In genomic region chr11:95413641-95414535, GRCm38 (mm10) we compare ENCODE assay signal across 8 mouse cellular contexts. TPM values are rescaled to one million over a fixed set of nuclear protein-coding genes. Genes with fewer than 3 reads are reported as not detected.
DNase-seq lines count a peak whose midpoint lies in the region; ATAC-seq lines count a peak whose summit lies in the region.

TSS of gene Spop (plus strand) at chr11:95414080.

- no peaks in the 10 kb centered on the region for H3K9me3 ChIP-seq in hindbrain, embryonic 16.5 days (ENCODE audit: control insufficient read depth, low read length)

- H3K4me3 ChIP-seq in hindbrain, embryonic 16.5 days (ENCODE audit: low read length) = peak within 1 kb of the TSS; percentile 69
- H3K4me3 ChIP-seq in macrophage (ENCODE audit: inconsistent target) = peak within 1 kb of the TSS; percentile 82

- H3K36me3 ChIP-seq in hindbrain, embryonic 16.5 days (ENCODE audit: control insufficient read depth, insufficient read depth, low read length) = no peaks in the 10 kb centered on the region
- no peaks in the 10 kb centered on the region for H3K36me3 ChIP-seq in macrophage (ENCODE audit: inconsistent target)

- DNase-seq in T-cell, adult 2 months (ENCODE audit: low spot score) = peak; percentile 93
- DNase-seq in cerebellum, postnatal 36 days = peak; percentile 79 to 83
- DNase-seq in gastrocnemius, adult 18-20 months (ENCODE audit: low spot score) = peak; percentile 95
- peak; percentile 81 to 87 for DNase-seq in left cerebral cortex, adult 18-20 months (ENCODE audit: low spot score in 2 of 2)
- DNase-seq in right cerebral cortex, adult 18-20 months = peak; percentile 91
- peak; percentile 83 for DNase-seq in urinary bladder, postnatal 10 days (ENCODE audit: low spot score)

- H3K27ac ChIP-seq in hindbrain, embryonic 16.5 days (ENCODE audit: low read depth, low read length) = peak within 1 kb of the TSS; percentile 94
- peak within 1 kb of the TSS; percentile 92 for H3K27ac ChIP-seq in macrophage

- H3K4me1 ChIP-seq in hindbrain, embryonic 16.5 days (ENCODE audit: control insufficient read depth, insufficient read depth, low read depth, low read length) = peaks cover 21% of the 10 kb centered on the region

- 1% methylated on average over 53 of the region's 58 CpGs for WGBS in hindbrain, embryonic 16.5 days
- under 1% methylated on average over 30 of the region's 58 CpGs for WGBS in macrophage (ENCODE audit: missing documents)

- peak within 1 kb of the TSS; percentile 88 for H3K4me2 ChIP-seq in hindbrain, embryonic 16.5 days (ENCODE audit: low read length)

- peak; percentile 86 for ATAC-seq in hindbrain, embryonic 16.5 days

- peaks cover 35% of the 10 kb centered on the region for H3K79me2 ChIP-seq in macrophage (ENCODE audit: inconsistent target)

- no peaks in the 10 kb centered on the region for H3K27me3 ChIP-seq in hindbrain, embryonic 16.5 days (replicated peaks; ENCODE audit: control insufficient read depth, insufficient read depth, low read length)

- peak within 1 kb of the TSS; percentile 79 for H3K9ac ChIP-seq in hindbrain, embryonic 16.5 days (ENCODE audit: low read depth, low read length)

RNA-seq across cellular contexts. Expression of gene Spop, which starts in this region (rescaled TPM):
- total RNA-seq in gastrocnemius, adult 18-20 months (2021) = 100 to 1,000 TPM; 162 to 171 TPM
- polyA plus RNA-seq in hindbrain, embryonic 16.5 days (2015; fragmentation: Nextera tagmentation; extraction: Ambion mirVana) = 222 and 250 TPM in 2 replicates
- 100 to 1,000 TPM; 174 to 182 TPM for total RNA-seq in left cerebral cortex, adult 18-20 months (2021)
- 10 to 100 TPM; 45.3 to 93.7 (median 74.0) TPM for total RNA-seq in macrophage (2018; cell fraction: chromatin; rRNA removed)
- total RNA-seq in macrophage (2018; cell fraction: cytosol; rRNA removed) = 100 to 1,000 TPM in 3 of 26 experiments, 10 to 100 TPM in 23; 70.3 to 106 (median 85.7) TPM
- 100 to 1,000 TPM in 1 of 26 experiments, 10 to 100 TPM in 25; 48.9 to 106 (median 80.9) TPM for total RNA-seq in macrophage (2018; cell fraction: nucleus; rRNA removed)
- 73.4 to 91.8 TPM (median 81.3 TPM) in 3 replicates for polyA plus RNA-seq in macrophage (2018)

Comparison
In these comparisons a context has a peak if more than half of its experiments do, and no peak if none do; other contexts are left out.
1. Peak in every context shown above with its lines: DNase-seq, ATAC-seq, H3K4me3 ChIP-seq and H3K27ac ChIP-seq.